Mouse (Mus musculus) forebrain, embryonic 12.5 days (tissue): ENCODE results near the gene Mettl6. TPM values are rescaled to one million over a fixed set of nuclear protein-coding genes. Genes with fewer than 3 reads are reported as not detected.

Source experiments
- ATAC-seq: fragments of 200-750 bp; cut with Nextera tagmentation; 2 replicates; pipeline ENCODE4 v1.8.0; 2017; ENCODE audit warnings: moderate TSS enrichment; ENCODE audit not compliant: low FRiP score
- H3K27ac ChIP-seq: fragments of 300-500 bp; sonication (generic); 2 replicates; pipeline ENCODE4 v1.5.1; 2016; ENCODE audit warnings: mild to moderate bottlenecking
- H3K27me3 ChIP-seq: fragments of 300-500 bp; sonication (generic); 2 replicates; pipeline ENCODE4 v1.6.1; 2016; ENCODE audit warnings: mild to moderate bottlenecking
- H3K36me3 ChIP-seq: fragments of 300-500 bp; sonication (generic); replicated peaks from 2 replicates; pipeline ENCODE4 v1.6.1; 2016; ENCODE audit warnings: mild to moderate bottlenecking
- H3K4me1 ChIP-seq: fragments of 300-500 bp; sonication (generic); 2 replicates; pipeline ENCODE4 v1.6.1; 2016
- H3K4me2 ChIP-seq: fragments of 300-500 bp; sonication (generic); 2 replicates; pipeline ENCODE4 v1.6.1; 2016; ENCODE audit warnings: mild to moderate bottlenecking, moderate library complexity
- H3K4me3 ChIP-seq: fragments of 300-500 bp; sonication (generic); replicated peaks from 2 replicates; pipeline ENCODE4 v1.5.1; 2016; ENCODE audit warnings: mild to moderate bottlenecking
- H3K9ac ChIP-seq: fragments of 300-500 bp; sonication (generic); 2 replicates; pipeline ENCODE4 v1.6.1; 2016; ENCODE audit warnings: mild to moderate bottlenecking
- H3K9me3 ChIP-seq: fragments of 300-500 bp; sonication (generic); 2 replicates; pipeline ENCODE4 v1.6.1; 2016
- WGBS: fragments of 180-500 bp; shearing (Covaris S2); methylation state at CpG from one replicate; pipeline ENCODE4 v1.1.7; 2016; 5-methylcytosine and 5-hydroxymethylcytosine counted together
- polyA plus RNA-seq: library from polyadenylated mRNA; unstranded; fragments of >200 nt; fragmentation: Nextera tagmentation; extraction: Ambion mirVana; gene quantifications from 2 replicates; pipeline ENCODE4 v1.2.1, GENCODE M21; 2016

Mettl6 gene
- polyA plus RNA-seq, 1 experiment from 2014 or later: 78.9 TPM

DNA sequence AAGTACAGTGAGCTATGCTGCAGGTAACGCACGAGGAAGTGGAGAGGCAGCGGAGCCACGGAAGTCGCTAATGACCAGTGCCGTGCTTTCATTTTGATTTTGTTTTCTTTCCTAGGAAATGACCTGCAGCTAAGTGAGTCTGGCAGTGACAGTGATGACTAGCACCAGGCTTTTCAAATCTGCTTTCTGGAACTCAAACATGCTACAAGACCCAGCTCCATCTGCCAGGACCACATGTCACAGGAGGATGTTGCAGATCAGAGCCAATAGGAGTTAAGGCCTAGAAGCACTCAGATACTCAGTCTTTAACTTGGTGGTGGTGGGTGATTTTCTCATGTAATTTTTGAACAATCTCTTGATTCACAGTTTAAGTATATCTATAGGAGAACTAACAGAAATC is 11.6 kb upstream of the Mettl6 start:
- H3K4me3 ChIP-seq: no peak overlapping the region
- peaks cover 86% of the 10 kb centered on the region for H3K36me3 ChIP-seq
- H3K9ac ChIP-seq: no peak overlapping the region
- H3K27ac ChIP-seq: no peak overlapping the region
- no peak overlapping the region for H3K4me2 ChIP-seq
- WGBS: 97% methylated on average over 6 of the region's 6 CpGs
- no peaks in the 10 kb centered on the region for H3K9me3 ChIP-seq
- no peak for ATAC-seq
- no peaks in the 10 kb centered on the region for H3K4me1 ChIP-seq
- no peaks in the 10 kb centered on the region for H3K27me3 ChIP-seq

DNA sequence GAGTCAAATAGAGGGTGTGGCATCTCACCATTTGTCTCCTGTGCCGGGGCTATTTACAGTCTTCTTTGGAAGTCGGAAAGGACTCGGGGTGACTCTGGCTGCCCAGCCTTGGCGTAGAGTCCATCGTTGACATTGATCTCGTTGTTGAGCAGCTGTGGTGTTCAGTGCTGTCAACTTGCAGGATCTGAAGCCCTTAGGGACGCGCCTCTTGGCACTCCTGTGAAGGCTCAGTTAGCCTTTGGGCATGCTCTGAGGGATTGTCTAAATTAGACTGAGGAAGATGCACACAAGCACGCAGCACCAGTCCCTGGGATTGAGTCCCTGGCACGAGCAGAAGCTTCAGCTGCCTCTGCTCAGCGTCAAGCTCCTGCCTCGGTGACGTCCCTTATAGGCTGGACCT is 8.6 kb upstream of the Mettl6 start:
- Histone ChIP-seq H3K27me3 (no peaks in the 10 kb centered on the region), H3K4me2 (no peak overlapping the region), H3K36me3 (peaks cover 93% of the 10 kb centered on the region), H3K9ac (no peak overlapping the region), H3K4me3 (no peak overlapping the region), H3K9me3 (no peaks in the 10 kb centered on the region), H3K4me1 (no peaks in the 10 kb centered on the region), H3K27ac (no peak overlapping the region)
- ATAC-seq: no peak
- WGBS: 95% methylated on average over 13 of the region's 13 CpGs

DNA sequence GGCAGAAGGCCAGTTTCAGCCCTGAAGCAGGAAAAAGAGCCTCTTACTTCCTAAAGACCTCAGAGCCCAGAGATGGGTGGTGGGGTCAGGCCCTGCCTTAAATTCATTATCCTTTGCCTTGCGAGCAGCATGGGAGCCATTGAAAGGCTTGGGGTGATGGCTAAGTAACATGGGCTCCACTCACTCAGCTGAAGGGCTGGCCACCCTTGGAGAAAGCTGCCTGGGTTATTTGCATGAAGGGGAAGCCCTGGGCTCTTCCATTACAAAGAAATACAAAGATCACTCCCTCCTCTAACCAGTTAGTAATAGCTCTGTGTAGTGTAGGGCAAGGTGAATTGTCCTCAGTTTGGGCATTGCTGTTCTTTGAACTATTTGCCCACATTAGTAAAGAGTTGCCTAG is 4.7 kb upstream of the Mettl6 start:
- H3K4me2 ChIP-seq: no peak overlapping the region
- WGBS: 96% methylated on average over 1 of the region's 1 CpGs
- no peaks in the 10 kb centered on the region for H3K9me3 ChIP-seq
- peaks cover 62% of the 10 kb centered on the region for H3K36me3 ChIP-seq
- no peak overlapping the region for H3K27ac ChIP-seq
- no peaks in the 10 kb centered on the region for H3K27me3 ChIP-seq
- no peak for ATAC-seq
- H3K4me1 ChIP-seq: peaks cover 17% of the 10 kb centered on the region
- no peak overlapping the region for H3K9ac ChIP-seq
- no peak overlapping the region for H3K4me3 ChIP-seq

DNA sequence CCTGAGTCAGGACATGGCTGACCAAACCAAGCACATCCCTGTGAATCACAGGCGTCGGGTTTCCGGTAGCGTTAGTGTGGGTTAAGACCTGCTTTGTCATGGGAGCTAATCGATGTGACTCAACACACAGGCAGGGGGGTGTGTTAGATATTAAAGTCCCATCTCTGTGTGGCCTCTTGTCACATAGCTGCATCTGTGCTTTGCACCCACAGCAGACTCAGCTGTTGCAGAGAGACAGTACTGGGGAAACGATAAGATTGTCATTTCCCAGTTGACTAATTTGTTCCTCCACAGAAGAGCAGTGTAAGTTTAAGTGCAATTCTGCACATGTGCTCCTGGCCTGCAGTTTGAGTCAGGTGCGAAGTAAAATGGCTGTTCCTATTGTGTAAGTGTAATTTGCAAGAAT is 1.4 kb upstream of the Mettl6 start:
- peak overlapping the region; percentile 94 for H3K4me2 ChIP-seq
- peak overlapping the region; percentile 88 for H3K9ac ChIP-seq
- no peak overlapping the region for H3K27ac ChIP-seq
- ATAC-seq: no peak
- H3K9me3 ChIP-seq: no peaks in the 10 kb centered on the region
- no peaks in the 10 kb centered on the region for H3K27me3 ChIP-seq
- H3K4me3 ChIP-seq: peak overlapping the region; percentile 77
- WGBS: 58% methylated on average over 7 of the region's 7 CpGs
- peaks cover 47% of the 10 kb centered on the region for H3K36me3 ChIP-seq
- peaks cover 31% of the 10 kb centered on the region for H3K4me1 ChIP-seq

DNA sequence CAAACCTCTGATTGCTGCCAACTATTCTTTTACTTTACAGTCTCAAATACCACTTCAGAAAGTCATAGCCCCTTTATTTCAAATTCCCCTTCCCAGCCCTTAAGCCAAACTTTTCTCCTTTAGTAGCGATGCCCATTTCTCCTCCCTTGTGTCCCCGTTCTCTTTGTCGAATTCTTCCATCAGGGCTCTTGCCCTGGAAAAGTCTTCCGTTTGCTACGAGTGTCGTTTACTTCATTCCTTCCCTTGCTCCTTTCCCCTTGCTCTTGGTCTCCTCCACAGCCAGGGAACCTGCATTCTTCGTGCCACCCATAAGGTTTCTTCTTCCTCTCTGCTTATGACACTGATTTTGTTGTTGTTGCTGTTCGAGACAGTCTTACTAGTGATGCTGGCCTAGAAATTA is 698 bp upstream of the Mettl6 start:
- H3K4me1 ChIP-seq: peaks cover 31% of the 10 kb centered on the region
- WGBS: 6% methylated on average over 8 of the region's 8 CpGs
- H3K27me3 ChIP-seq: no peaks in the 10 kb centered on the region
- H3K4me3 ChIP-seq: peak overlapping the region; percentile 77
- H3K9ac ChIP-seq: peak overlapping the region; percentile 88
- peak overlapping the region; percentile 87; the same call in 1 of the 2 replicates for H3K27ac ChIP-seq
- no peak for ATAC-seq
- no peaks in the 10 kb centered on the region for H3K9me3 ChIP-seq
- H3K36me3 ChIP-seq: peaks cover 41% of the 10 kb centered on the region
- H3K4me2 ChIP-seq: peak overlapping the region; percentile 94

DNA sequence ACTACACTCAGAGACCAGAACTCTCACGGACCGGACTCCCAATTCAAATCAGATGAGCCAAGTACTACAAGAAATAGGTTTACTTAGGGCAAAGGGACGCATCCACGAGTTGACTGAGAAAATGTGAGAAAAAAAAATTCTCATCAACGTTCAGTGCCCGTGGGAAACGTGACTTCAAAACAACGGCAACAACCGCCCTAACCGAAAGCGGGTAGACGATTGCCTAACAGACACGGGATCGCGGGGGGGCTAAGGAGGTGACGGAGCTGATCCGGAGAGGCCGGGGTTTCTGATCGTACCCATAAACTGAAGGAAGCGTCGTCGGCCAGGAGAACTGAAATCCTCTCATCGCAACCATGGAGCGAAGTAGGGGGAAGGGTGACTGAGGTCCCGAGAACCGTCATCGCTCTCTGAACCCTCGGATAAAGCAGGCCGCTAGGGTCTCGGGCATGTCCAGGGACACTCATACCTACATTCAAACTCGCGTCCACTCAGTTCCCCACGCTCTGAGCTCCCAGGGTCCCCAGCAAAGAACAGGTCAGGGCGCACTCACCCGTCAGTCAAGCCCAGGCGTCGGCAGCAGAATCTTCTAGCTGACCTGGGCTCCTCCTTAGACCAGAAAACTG is 378 bp downstream of the Mettl6 start, which contains the start of gene Eaf1:
Gene Eaf1, plus strand, starts transcription at position 51 of the 626 bp plus-strand sequence.
- peaks cover 31% of the 10 kb centered on the region for H3K4me1 ChIP-seq
- H3K4me3 ChIP-seq: peak within 1 kb of the TSS; percentile 77
- no peaks in the 10 kb centered on the region for H3K27me3 ChIP-seq
- H3K36me3 ChIP-seq: peaks cover 40% of the 10 kb centered on the region
- no peak; the same call in 1 of the 2 replicates for ATAC-seq
- H3K9ac ChIP-seq: peak within 1 kb of the TSS; percentile 88
- no peaks in the 10 kb centered on the region for H3K9me3 ChIP-seq
- H3K4me2 ChIP-seq: peak within 1 kb of the TSS; percentile 94
- 1% methylated on average over 37 of the region's 37 CpGs for WGBS
- H3K27ac ChIP-seq: peak within 1 kb of the TSS; percentile 87

DNA sequence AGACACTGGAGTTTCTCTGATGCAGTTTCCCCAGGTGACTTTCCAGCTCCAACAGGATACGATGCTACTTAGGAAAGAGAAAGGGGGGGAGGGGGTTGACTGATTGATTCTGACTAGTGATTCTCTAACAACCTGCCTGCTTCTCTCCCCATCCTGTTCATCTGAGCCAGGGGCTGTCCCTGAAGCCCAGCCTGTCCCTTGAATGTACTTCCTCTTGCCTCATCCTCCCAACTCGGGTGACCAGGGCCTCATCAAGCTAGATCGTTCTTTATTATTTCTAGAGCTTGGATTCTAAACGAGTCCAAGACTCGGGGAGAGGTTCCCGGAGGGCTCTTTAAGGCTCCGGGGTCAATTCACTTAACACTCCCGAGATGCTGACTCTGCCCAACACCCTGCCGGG is 939 bp downstream of the Mettl6 start:
- no peak for ATAC-seq
- no peak overlapping the region for H3K27ac ChIP-seq
- peak overlapping the region; percentile 88 for H3K9ac ChIP-seq
- peaks cover 31% of the 10 kb centered on the region for H3K4me1 ChIP-seq
- H3K9me3 ChIP-seq: no peaks in the 10 kb centered on the region
- no peaks in the 10 kb centered on the region for H3K27me3 ChIP-seq
- peak overlapping the region; percentile 94 for H3K4me2 ChIP-seq
- peak overlapping the region; percentile 77 for H3K4me3 ChIP-seq
- peaks cover 41% of the 10 kb centered on the region for H3K36me3 ChIP-seq
- 54% methylated on average over 9 of the region's 9 CpGs for WGBS

DNA sequence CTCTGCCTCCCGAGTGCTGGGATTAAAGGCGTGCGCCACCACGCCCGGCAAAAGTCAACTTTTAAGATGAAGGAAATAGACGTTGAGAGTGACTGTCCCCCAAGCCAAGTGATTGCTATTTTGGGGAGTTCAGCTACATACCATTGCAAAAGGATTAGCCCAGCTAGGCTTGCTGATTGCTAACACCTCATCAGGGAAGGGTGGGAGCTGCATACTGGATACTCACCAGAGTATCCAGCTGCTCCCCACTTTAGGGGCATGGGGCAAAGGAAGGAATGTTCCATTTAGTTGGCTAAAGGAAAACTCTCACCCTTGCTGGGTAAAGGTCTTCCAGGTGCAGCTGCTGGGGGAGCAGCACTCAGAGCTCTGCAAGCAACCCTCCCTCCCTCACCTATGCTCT is 6.8 kb downstream of the Mettl6 start:
- WGBS: 96% methylated on average over 6 of the region's 6 CpGs
- Histone ChIP-seq H3K4me2 (no peak overlapping the region), H3K27me3 (no peaks in the 10 kb centered on the region), H3K9ac (no peak overlapping the region), H3K4me1 (0 out of 2 replicates have a peak, but pooled peaks cover under 1% of the 10 kb centered on the region), H3K9me3 (no peaks in the 10 kb centered on the region), H3K36me3 (peaks cover 84% of the 10 kb centered on the region), H3K4me3 (no peak overlapping the region), H3K27ac (no peak overlapping the region)
- no peak for ATAC-seq

DNA sequence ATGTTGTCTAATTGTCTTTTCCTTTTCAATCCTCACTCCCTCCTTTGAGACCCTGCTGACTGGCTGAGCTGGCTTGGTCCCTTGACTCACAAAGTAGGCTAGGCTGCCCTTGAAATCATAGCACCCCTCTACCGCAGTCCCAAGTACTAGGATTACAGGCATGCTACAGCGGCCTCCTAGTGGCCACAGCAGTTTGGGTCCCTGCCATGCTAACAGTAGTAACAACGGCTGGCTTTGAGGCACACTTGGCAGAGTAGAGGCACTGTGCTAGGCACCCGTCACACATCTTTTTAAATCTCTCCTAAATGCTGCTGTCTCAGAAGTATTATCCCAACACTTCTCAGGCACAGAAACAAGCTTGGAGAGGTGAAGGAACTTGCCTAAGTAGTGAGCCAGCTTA is 8.4 kb downstream of the Mettl6 start:
- WGBS: 87% methylated on average over 4 of the region's 4 CpGs
- Histone ChIP-seq H3K4me2 (no peak overlapping the region), H3K27me3 (no peaks in the 10 kb centered on the region)

DNA sequence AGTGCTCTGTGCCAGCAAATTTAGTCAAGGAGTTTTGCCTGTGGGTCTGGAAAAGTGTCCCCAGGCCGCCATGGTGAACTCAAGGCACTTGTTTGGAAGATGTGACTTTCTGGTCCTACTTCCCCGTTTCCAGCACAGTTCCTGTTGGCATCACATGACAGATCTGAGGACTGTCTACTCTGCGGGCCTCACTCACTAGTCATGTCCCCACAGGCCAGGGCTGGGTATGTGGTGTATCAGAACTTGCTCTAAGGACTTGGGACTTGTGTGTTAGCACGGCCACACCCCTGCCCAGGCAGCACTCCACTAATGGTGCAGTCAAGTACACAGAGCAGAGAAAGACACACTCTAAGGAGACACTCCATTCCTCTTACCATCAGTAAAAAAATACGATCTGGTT is 12.4 kb downstream of the Mettl6 start:
- ATAC-seq: no peak
- WGBS: 94% methylated on average over 5 of the region's 5 CpGs

More for the DNA sequence above, 8.4 kb downstream of the Mettl6 start:
- Histone ChIP-seq H3K9me3 (no peaks in the 10 kb centered on the region), H3K36me3 (peaks cover 85% of the 10 kb centered on the region), H3K4me1 (no peaks in the 10 kb centered on the region), H3K9ac (no peak overlapping the region), H3K27ac (no peak overlapping the region), H3K4me3 (no peak overlapping the region)
- no peak for ATAC-seq

DNA sequence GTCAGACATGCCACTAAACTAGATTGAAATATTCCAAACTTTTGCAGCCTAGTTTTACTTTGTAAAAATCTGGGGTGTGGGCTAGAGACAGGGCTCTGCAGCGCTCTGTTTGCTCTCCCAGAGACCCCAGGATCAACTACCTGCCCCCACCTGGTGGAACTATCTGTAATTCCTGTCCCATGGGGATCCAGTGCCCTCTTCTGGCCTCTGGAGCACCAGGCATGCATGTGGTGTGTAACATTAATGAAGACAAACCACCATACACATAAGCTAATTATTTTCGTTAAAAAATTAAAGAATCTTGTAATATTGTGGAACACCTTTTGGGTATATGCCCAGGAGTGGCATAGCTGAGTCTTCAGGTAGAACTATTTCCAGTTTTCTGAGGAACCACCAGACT is 21.5 kb downstream of the Mettl6 start:
- Histone ChIP-seq H3K4me2 (no peak overlapping the region), H3K27me3 (no peaks in the 10 kb centered on the region), H3K4me1 (no peaks in the 10 kb centered on the region), H3K4me3 (no peak overlapping the region), H3K36me3 (peaks cover 2% of the 10 kb centered on the region; the same call in 1 of the 2 replicates), H3K9ac (no peak overlapping the region), H3K27ac (no peak overlapping the region), H3K9me3 (no peaks in the 10 kb centered on the region)
- ATAC-seq: no peak
- 86% methylated on average over 2 of the region's 2 CpGs for WGBS

More for the DNA sequence above, 12.4 kb downstream of the Mettl6 start:
- no peak overlapping the region for H3K27ac ChIP-seq
- no peak overlapping the region for H3K9ac ChIP-seq
- H3K27me3 ChIP-seq: no peaks in the 10 kb centered on the region
- no peaks in the 10 kb centered on the region for H3K9me3 ChIP-seq
- peaks cover 91% of the 10 kb centered on the region for H3K36me3 ChIP-seq
- no peaks in the 10 kb centered on the region for H3K4me1 ChIP-seq
- H3K4me2 ChIP-seq: no peak overlapping the region
- H3K4me3 ChIP-seq: no peak overlapping the region

DNA sequence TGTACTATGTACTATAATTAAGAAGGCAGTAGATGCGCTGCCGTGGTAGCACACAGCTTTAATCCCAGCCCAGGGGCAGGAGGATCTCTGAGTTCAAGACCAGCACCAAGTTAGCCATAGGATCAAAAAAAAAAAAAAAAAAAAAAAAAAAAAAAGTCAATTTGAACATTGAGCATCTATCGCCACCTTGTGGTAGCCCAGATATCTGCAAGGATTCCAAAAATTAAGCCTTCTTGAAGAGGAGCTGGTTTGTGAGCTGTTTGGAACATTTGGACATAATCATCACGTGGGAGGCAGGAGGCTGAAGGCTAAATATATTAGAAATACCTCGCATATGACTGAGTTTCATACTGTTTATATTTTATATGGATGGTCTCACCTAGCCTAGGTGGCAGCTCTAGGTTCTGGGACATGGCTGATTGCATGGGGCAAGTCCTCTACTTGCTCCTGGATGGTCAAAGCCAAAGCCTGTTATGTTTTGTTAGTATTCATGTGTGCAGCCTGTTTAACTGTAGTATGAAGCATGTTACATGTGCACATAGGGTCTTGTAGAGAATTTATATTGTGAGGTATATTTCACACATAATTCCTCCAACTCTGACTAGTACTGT is 22.3 kb downstream of the Mettl6 start:
- no peak for ATAC-seq
- no peaks in the 10 kb centered on the region for H3K36me3 ChIP-seq
- H3K27ac ChIP-seq: no peak overlapping the region
- no peak overlapping the region for H3K4me3 ChIP-seq
- 6% methylated on average over 5 of the region's 5 CpGs for WGBS
- no peak overlapping the region for H3K9ac ChIP-seq
- no peaks in the 10 kb centered on the region for H3K27me3 ChIP-seq
- no peak overlapping the region for H3K4me2 ChIP-seq
- no peaks in the 10 kb centered on the region for H3K9me3 ChIP-seq
- H3K4me1 ChIP-seq: no peaks in the 10 kb centered on the region

DNA sequence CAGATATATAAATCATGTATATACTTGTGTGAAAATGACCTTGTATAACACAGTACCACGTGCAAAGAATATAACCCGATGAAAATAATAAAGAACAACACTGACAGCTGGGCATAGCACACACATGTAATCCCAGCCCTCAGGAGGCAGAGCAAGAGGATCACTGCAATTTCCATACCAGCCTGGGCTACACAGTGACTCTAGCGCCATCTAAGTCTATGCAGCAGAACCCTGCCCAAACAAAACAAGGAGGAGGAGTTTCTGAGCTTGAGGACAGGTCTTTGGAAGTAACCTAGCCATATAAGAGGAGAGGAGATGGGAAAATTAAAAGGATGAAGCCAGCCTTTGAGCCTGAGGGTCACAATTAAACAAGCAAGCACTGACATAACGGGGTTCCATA is 25.1 kb downstream of the Mettl6 start:
- WGBS: 63% methylated on average over 4 of the region's 4 CpGs
- ATAC-seq: no peak
- H3K9me3 ChIP-seq: no peaks in the 10 kb centered on the region
- H3K36me3 ChIP-seq: no peaks in the 10 kb centered on the region
- H3K4me1 ChIP-seq: no peaks in the 10 kb centered on the region
- no peaks in the 10 kb centered on the region for H3K27me3 ChIP-seq
- no peak overlapping the region for H3K4me3 ChIP-seq
- no peak overlapping the region for H3K9ac ChIP-seq
- H3K27ac ChIP-seq: no peak overlapping the region
- H3K4me2 ChIP-seq: no peak overlapping the region
